Mouse (Mus musculus): ENCODE data around the gene Prrg3. TPM values are rescaled to one million over a fixed set of nuclear protein-coding genes. Genes with fewer than 3 reads are reported as not detected.
"Not testable (repeated sequence)": the region's sequence is repeated elsewhere in the genome, so short reads cannot be mapped to it uniquely, and the experiment has no call there.

The Prrg3 gene
- polyA plus RNA-seq, 1 experiment from 2014 or later = 9.6 TPM

- ATAC-seq (ENCODE audit: insufficient number of reproducible peaks, insufficient read depth, low FRiP score, low read depth) = no peak
- no peak within 1 kb of the TSS for H3K27ac ChIP-seq (replicated peaks in 1 of 2; ENCODE audit: control insufficient read depth in 1 of 2, insufficient read depth in 1 of 2, low read depth in 2 of 2, low read length in 2 of 2)
- no peaks in the 10 kb centered on the region for H3K27me3 ChIP-seq (ENCODE audit: control insufficient read depth, insufficient read depth, low read length)
- H3K4me3 ChIP-seq (ENCODE audit: control insufficient read depth in 1 of 2, insufficient read depth in 1 of 2, low read depth in 1 of 2, low read length in 2 of 2) = no peak within 1 kb of the TSS
- 68% methylated on average over 2 of the region's 2 CpGs for WGBS
- no peaks in the 10 kb centered on the region for H3K36me3 ChIP-seq (ENCODE audit: control insufficient read depth, insufficient read depth, low read length)
- no peaks in the 10 kb centered on the region for H3K4me1 ChIP-seq (ENCODE audit: control insufficient read depth in 2 of 2, insufficient read depth in 2 of 2, low read length in 2 of 2)
- H3K4me2 ChIP-seq (ENCODE audit: low read length) = no peak within 1 kb of the TSS
- no peaks in the 10 kb centered on the region for H3K9me3 ChIP-seq (ENCODE audit: control insufficient read depth, low read length)
- no peak within 1 kb of the TSS for H3K9ac ChIP-seq (ENCODE audit: low read length)
Measured at GRCm38 (mm10) chrX:71972686-71973085, 10.3 kb downstream of the Prrg3 start, which contains the start of gene Fate1. Gene Fate1, plus strand, starts transcription at chrX:71972986.

- not testable (repeated sequence) for H3K4me3 ChIP-seq (ENCODE audit: control insufficient read depth in 1 of 2, insufficient read depth in 1 of 2, low read depth in 1 of 2, low read length in 2 of 2); H3K9ac ChIP-seq (ENCODE audit: low read length); ATAC-seq (ENCODE audit: insufficient number of reproducible peaks, insufficient read depth, low FRiP score, low read depth); H3K36me3 ChIP-seq (ENCODE audit: control insufficient read depth, insufficient read depth, low read length); H3K9me3 ChIP-seq (ENCODE audit: control insufficient read depth, low read length); H3K4me2 ChIP-seq (ENCODE audit: low read length); H3K27ac ChIP-seq (replicated peaks in 1 of 2; ENCODE audit: control insufficient read depth in 1 of 2, insufficient read depth in 1 of 2, low read depth in 2 of 2, low read length in 2 of 2); H3K27me3 ChIP-seq (ENCODE audit: control insufficient read depth, insufficient read depth, low read length); H3K4me1 ChIP-seq (ENCODE audit: control insufficient read depth in 2 of 2, insufficient read depth in 2 of 2, low read length in 2 of 2)
Measured at GRCm38 (mm10) chrX:71977681-71978080, 15.3 kb downstream of the Prrg3 start.

GRCm38 (mm10) chrX:71980443-71980842, 18.0 kb downstream of the Prrg3 start:
- ATAC-seq (ENCODE audit: insufficient number of reproducible peaks, insufficient read depth, low FRiP score, low read depth) = no peak
- Histone ChIP-seq H3K27me3 (ENCODE audit: control insufficient read depth, insufficient read depth, low read length) (no peaks in the 10 kb centered on the region), H3K9ac (ENCODE audit: low read length) (no peak overlapping the region), H3K27ac (replicated peaks in 1 of 2; ENCODE audit: control insufficient read depth in 1 of 2, insufficient read depth in 1 of 2, low read depth in 2 of 2, low read length in 2 of 2) (no peak overlapping the region; a peak in 1 of 4 replicates), H3K4me2 (ENCODE audit: low read length) (no peak overlapping the region), H3K4me3 (ENCODE audit: control insufficient read depth in 1 of 2, insufficient read depth in 1 of 2, low read depth in 1 of 2, low read length in 2 of 2) (no peak overlapping the region), H3K9me3 (ENCODE audit: control insufficient read depth, low read length) (no peaks in the 10 kb centered on the region), H3K4me1 (ENCODE audit: control insufficient read depth in 2 of 2, insufficient read depth in 2 of 2, low read length in 2 of 2) (no peaks in the 10 kb centered on the region; a peak in 1 of 4 replicates), H3K36me3 (ENCODE audit: control insufficient read depth, insufficient read depth, low read length) (no peaks in the 10 kb centered on the region)
- 37% methylated on average over 3 of the region's 3 CpGs for WGBS

- no peak overlapping the region for H3K4me2 ChIP-seq (ENCODE audit: low read length)
- H3K36me3 ChIP-seq (ENCODE audit: control insufficient read depth, insufficient read depth, low read length) = no peaks in the 10 kb centered on the region
- no peak overlapping the region for H3K9ac ChIP-seq (ENCODE audit: low read length)
- no peak for ATAC-seq (ENCODE audit: insufficient number of reproducible peaks, insufficient read depth, low FRiP score, low read depth)
- WGBS = 58% methylated on average over 2 of the region's 2 CpGs
- no peak overlapping the region for H3K4me3 ChIP-seq (ENCODE audit: control insufficient read depth in 1 of 2, insufficient read depth in 1 of 2, low read depth in 1 of 2, low read length in 2 of 2)
- H3K27me3 ChIP-seq (ENCODE audit: control insufficient read depth, insufficient read depth, low read length) = no peaks in the 10 kb centered on the region
- H3K9me3 ChIP-seq (ENCODE audit: control insufficient read depth, low read length) = no peaks in the 10 kb centered on the region
- H3K27ac ChIP-seq (replicated peaks in 1 of 2; ENCODE audit: control insufficient read depth in 1 of 2, insufficient read depth in 1 of 2, low read depth in 2 of 2, low read length in 2 of 2) = no peak overlapping the region
- H3K4me1 ChIP-seq (ENCODE audit: control insufficient read depth in 2 of 2, insufficient read depth in 2 of 2, low read length in 2 of 2) = no peaks in the 10 kb centered on the region; a peak in 1 of 4 replicates
Measured at GRCm38 (mm10) chrX:71981322-71981721, 18.9 kb downstream of the Prrg3 start.

- Histone ChIP-seq H3K4me1 (ENCODE audit: control insufficient read depth in 2 of 2, insufficient read depth in 2 of 2, low read length in 2 of 2) (no peaks in the 10 kb centered on the region; a peak in 1 of 4 replicates), H3K4me3 (ENCODE audit: control insufficient read depth in 1 of 2, insufficient read depth in 1 of 2, low read depth in 1 of 2, low read length in 2 of 2) (no peak overlapping the region), H3K9ac (ENCODE audit: low read length) (no peak overlapping the region), H3K27ac (replicated peaks in 1 of 2; ENCODE audit: control insufficient read depth in 1 of 2, insufficient read depth in 1 of 2, low read depth in 2 of 2, low read length in 2 of 2) (no peak overlapping the region), H3K4me2 (ENCODE audit: low read length) (no peak overlapping the region), H3K9me3 (ENCODE audit: control insufficient read depth, low read length) (no peaks in the 10 kb centered on the region), H3K36me3 (ENCODE audit: control insufficient read depth, insufficient read depth, low read length) (no peaks in the 10 kb centered on the region), H3K27me3 (ENCODE audit: control insufficient read depth, insufficient read depth, low read length) (no peaks in the 10 kb centered on the region)
- ATAC-seq (ENCODE audit: insufficient number of reproducible peaks, insufficient read depth, low FRiP score, low read depth) = no peak
- 75% methylated on average over 2 of the region's 2 CpGs for WGBS
Measured at GRCm38 (mm10) chrX:71983205-71983604, 20.8 kb downstream of the Prrg3 start.

GRCm38 (mm10) chrX:71983775-71984174, 21.4 kb downstream of the Prrg3 start:
- Histone ChIP-seq H3K27me3 (ENCODE audit: control insufficient read depth, insufficient read depth, low read length) (no peaks in the 10 kb centered on the region), H3K4me1 (ENCODE audit: control insufficient read depth in 2 of 2, insufficient read depth in 2 of 2, low read length in 2 of 2) (no peaks in the 10 kb centered on the region; a peak in 1 of 4 replicates), H3K36me3 (ENCODE audit: control insufficient read depth, insufficient read depth, low read length) (no peaks in the 10 kb centered on the region), H3K4me3 (ENCODE audit: control insufficient read depth in 1 of 2, insufficient read depth in 1 of 2, low read depth in 1 of 2, low read length in 2 of 2) (no peak overlapping the region), H3K9ac (ENCODE audit: low read length) (no peak overlapping the region), H3K9me3 (ENCODE audit: control insufficient read depth, low read length) (no peaks in the 10 kb centered on the region), H3K27ac (replicated peaks in 1 of 2; ENCODE audit: control insufficient read depth in 1 of 2, insufficient read depth in 1 of 2, low read depth in 2 of 2, low read length in 2 of 2) (no peak overlapping the region), H3K4me2 (ENCODE audit: low read length) (no peak overlapping the region)
- 64% methylated on average over 1 of the region's 1 CpGs for WGBS
- ATAC-seq (ENCODE audit: insufficient number of reproducible peaks, insufficient read depth, low FRiP score, low read depth) = no peak

GRCm38 (mm10) chrX:71991549-71991948, 29.1 kb downstream of the Prrg3 start, which contains the start of gene Cnga2:
Gene Cnga2, plus strand, starts transcription at chrX:71991849.
- Histone ChIP-seq H3K27me3 (ENCODE audit: control insufficient read depth, insufficient read depth, low read length) (no peaks in the 10 kb centered on the region), H3K36me3 (ENCODE audit: control insufficient read depth, insufficient read depth, low read length) (no peaks in the 10 kb centered on the region), H3K27ac (replicated peaks in 1 of 2; ENCODE audit: control insufficient read depth in 1 of 2, insufficient read depth in 1 of 2, low read depth in 2 of 2, low read length in 2 of 2) (no peak within 1 kb of the TSS), H3K9me3 (ENCODE audit: control insufficient read depth, low read length) (no peaks in the 10 kb centered on the region), H3K9ac (ENCODE audit: low read length) (no peak within 1 kb of the TSS), H3K4me1 (ENCODE audit: control insufficient read depth in 2 of 2, insufficient read depth in 2 of 2, low read length in 2 of 2) (no peaks in the 10 kb centered on the region), H3K4me3 (ENCODE audit: control insufficient read depth in 1 of 2, insufficient read depth in 1 of 2, low read depth in 1 of 2, low read length in 2 of 2) (no peak within 1 kb of the TSS), H3K4me2 (ENCODE audit: low read length) (no peak within 1 kb of the TSS)
- ATAC-seq (ENCODE audit: insufficient number of reproducible peaks, insufficient read depth, low FRiP score, low read depth) = no peak
- WGBS = 61% methylated on average over 3 of the region's 3 CpGs

GRCm38 (mm10) chrX:71995972-71996371, 33.5 kb downstream of the Prrg3 start:
- Histone ChIP-seq H3K4me1 (ENCODE audit: control insufficient read depth in 2 of 2, insufficient read depth in 2 of 2, low read length in 2 of 2) (no peaks in the 10 kb centered on the region), H3K9ac (ENCODE audit: low read length) (no peak overlapping the region), H3K4me2 (ENCODE audit: low read length) (no peak overlapping the region), H3K9me3 (ENCODE audit: control insufficient read depth, low read length) (no peaks in the 10 kb centered on the region), H3K4me3 (ENCODE audit: control insufficient read depth in 1 of 2, insufficient read depth in 1 of 2, low read depth in 1 of 2, low read length in 2 of 2) (no peak overlapping the region), H3K27me3 (ENCODE audit: control insufficient read depth, insufficient read depth, low read length) (no peaks in the 10 kb centered on the region), H3K27ac (replicated peaks in 1 of 2; ENCODE audit: control insufficient read depth in 1 of 2, insufficient read depth in 1 of 2, low read depth in 2 of 2, low read length in 2 of 2) (no peak overlapping the region), H3K36me3 (ENCODE audit: control insufficient read depth, insufficient read depth, low read length) (no peaks in the 10 kb centered on the region)
- no peak for ATAC-seq (ENCODE audit: insufficient number of reproducible peaks, insufficient read depth, low FRiP score, low read depth)
- 47% methylated on average over 1 of the region's 1 CpGs for WGBS
